Mouse (Mus musculus) heart, postnatal 0 days (tissue): ENCODE measurements around the gene Daglb.

Source experiments
- CTCF ChIP-seq: IDR thresholded peaks from 2 replicates; pipeline ENCODE4 v1.5.1; 2016; ENCODE audit warnings: antibody characterized with exemption, control low read depth, low read depth
- EP300 ChIP-seq: IDR thresholded peaks from 2 replicates; pipeline ENCODE4 v1.6.1; 2016; ENCODE audit warnings: antibody characterized with exemption, low read depth

- no peak for TF ChIP-seq CTCF
- TF ChIP-seq EP300, result no peak
Measured at GRCm38 (mm10) chr5:143475153-143475844, 10.9 kb downstream of the Daglb start.
